Mouse (Mus musculus) embryonic facial prominence, embryonic 12.5 days (tissue): ENCODE measurements around the gene Synm. TPM values are rescaled to one million over a fixed set of nuclear protein-coding genes. Genes with fewer than 3 reads are reported as not detected.

Experiments
- ATAC-seq: fragments of 200-750 bp; cut with Nextera tagmentation; 2 replicates; pipeline ENCODE4 v1.8.0; 2017; ENCODE audit not compliant: insufficient number of reproducible peaks, insufficient read depth, low FRiP score, low TSS enrichment
- H3K27ac ChIP-seq: fragments of 300-500 bp; sonication (generic); 2 replicates; pipeline ENCODE4 v1.5.1; 2016; ENCODE audit warnings: mild to moderate bottlenecking
- H3K27me3 ChIP-seq: fragments of 300-500 bp; sonication (generic); 2 replicates; pipeline ENCODE4 v1.6.1; 2016; ENCODE audit warnings: mild to moderate bottlenecking, moderate library complexity
- H3K36me3 ChIP-seq: fragments of 300-500 bp; sonication (generic); 2 replicates; pipeline ENCODE4 v1.6.1; 2016; ENCODE audit warnings: mild to moderate bottlenecking
- H3K4me1 ChIP-seq: fragments of 300-500 bp; sonication (generic); 2 replicates; pipeline ENCODE4 v1.6.1; 2016
- H3K4me2 ChIP-seq: fragments of 300-500 bp; sonication (generic); replicated peaks from 2 replicates; pipeline ENCODE4 v1.6.1; 2016; ENCODE audit warnings: mild to moderate bottlenecking, moderate library complexity
- H3K4me3 ChIP-seq: fragments of 300-500 bp; sonication (generic); 2 replicates; pipeline ENCODE4 v1.5.1; 2016; ENCODE audit warnings: mild to moderate bottlenecking
- H3K9ac ChIP-seq: fragments of 300-500 bp; sonication (generic); 2 replicates; pipeline ENCODE4 v1.6.1; 2016; ENCODE audit warnings: mild to moderate bottlenecking, moderate library complexity
- H3K9me3 ChIP-seq: fragments of 300-500 bp; sonication (generic); 2 replicates; pipeline ENCODE4 v1.6.1; 2016; ENCODE audit warnings: mild to moderate bottlenecking, moderate library complexity
- WGBS: fragments of 180-500 bp; shearing (Covaris S2); methylation state at CpG from one replicate; pipeline ENCODE4 v1.1.7; 2016; 5-methylcytosine and 5-hydroxymethylcytosine counted together
- polyA plus RNA-seq: library from polyadenylated mRNA; unstranded; fragments of >200 nt; fragmentation: Nextera tagmentation; extraction: Ambion mirVana; gene quantifications from 2 replicates; pipeline ENCODE4 v1.2.1, GENCODE M21; 2016

The Synm gene
- polyA plus RNA-seq, 1 experiment from 2014 or later: 4.5 TPM

DNA sequence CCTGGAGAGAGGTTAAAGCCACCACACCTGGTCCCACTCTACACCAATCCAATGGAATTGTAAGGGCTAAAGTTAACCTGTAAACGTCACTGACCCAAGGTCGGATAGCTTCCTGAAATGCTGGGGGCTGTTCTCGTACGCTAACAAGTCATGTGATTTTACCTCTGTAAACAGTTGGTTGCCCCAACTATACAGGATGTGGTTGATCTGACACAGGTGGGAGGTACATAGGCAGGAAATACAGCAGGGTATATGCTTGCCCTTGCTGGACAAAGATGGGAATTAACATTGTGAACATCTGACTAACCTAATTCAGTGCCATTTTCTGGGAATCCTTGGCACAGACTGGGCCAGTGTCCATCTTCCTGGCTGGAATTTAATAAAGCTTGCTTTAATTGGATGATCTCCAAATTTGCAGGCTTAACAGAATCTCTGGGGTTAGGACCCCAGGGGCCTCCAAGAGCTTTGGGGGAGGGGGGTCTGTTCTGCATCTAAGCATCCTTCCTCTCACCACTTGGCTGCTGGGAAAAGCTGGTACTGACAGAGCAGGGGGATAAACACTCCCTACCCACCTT lies 11.7 kb downstream of the Synm start:
- H3K36me3 ChIP-seq: no peaks in the 10 kb centered on the region
- no peak overlapping the region for H3K9ac ChIP-seq
- peaks cover 17% of the 10 kb centered on the region; the same call in 1 of the 2 replicates for H3K4me1 ChIP-seq
- 76% methylated on average over 4 of the region's 4 CpGs for WGBS
- H3K4me3 ChIP-seq: no peak overlapping the region
- ATAC-seq: no peak
- no peak overlapping the region for H3K4me2 ChIP-seq
- H3K27ac ChIP-seq: no peak overlapping the region
- no peaks in the 10 kb centered on the region for H3K27me3 ChIP-seq
- H3K9me3 ChIP-seq: 0 out of 2 replicates have a peak, but pooled peaks cover 2% of the 10 kb centered on the region

DNA sequence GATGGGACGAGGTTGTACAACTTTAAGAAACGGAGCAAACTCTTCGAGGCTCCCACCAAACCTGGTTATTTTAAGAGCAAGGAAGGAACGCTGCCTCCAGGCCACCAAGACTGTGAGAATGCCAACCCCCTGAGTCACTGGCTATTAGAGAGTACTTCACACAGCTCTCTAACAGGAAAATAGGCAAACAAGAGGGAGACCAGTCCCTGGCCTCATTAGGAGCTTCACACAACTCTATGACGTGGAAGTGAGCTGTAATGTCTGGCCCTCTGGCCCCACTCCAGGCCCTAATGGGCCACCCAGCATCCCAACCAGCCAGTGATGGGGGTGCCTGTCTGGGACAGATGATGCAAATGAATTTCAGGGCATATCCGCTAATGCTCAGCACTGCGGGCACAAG lies 17.8 kb downstream of the Synm start:
- no peak overlapping the region for H3K4me2 ChIP-seq
- 79% methylated on average over 7 of the region's 7 CpGs for WGBS
- peaks cover 4% of the 10 kb centered on the region; the same call in 1 of the 2 replicates for H3K4me1 ChIP-seq
- H3K27ac ChIP-seq: no peak overlapping the region
- H3K36me3 ChIP-seq: no peaks in the 10 kb centered on the region
- no peak for ATAC-seq
- no peak overlapping the region for H3K9ac ChIP-seq
- H3K9me3 ChIP-seq: 0 out of 2 replicates have a peak, but pooled peaks cover 2% of the 10 kb centered on the region
- H3K4me3 ChIP-seq: no peak overlapping the region
- H3K27me3 ChIP-seq: no peaks in the 10 kb centered on the region

DNA sequence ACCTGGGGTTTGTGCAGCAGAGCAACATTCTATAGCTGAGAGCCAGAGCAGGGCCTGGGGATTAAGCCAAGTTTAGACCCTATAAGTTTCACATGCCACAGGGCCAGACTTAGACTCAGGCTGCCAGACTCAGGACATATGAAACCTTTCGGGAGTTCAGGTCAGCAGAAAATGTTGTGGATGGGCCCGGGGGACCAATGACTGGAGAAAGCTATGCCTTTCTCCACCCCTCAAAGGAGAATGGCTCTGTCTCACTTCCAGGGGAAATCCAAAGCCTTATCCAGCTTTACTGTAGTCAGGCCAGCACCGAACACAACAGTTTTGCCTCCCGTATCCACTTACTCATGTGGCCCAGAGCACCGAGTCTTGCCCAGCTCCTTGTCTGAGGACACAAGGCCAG lies 18.7 kb downstream of the Synm start:
- Histone ChIP-seq H3K9ac (no peak overlapping the region), H3K27ac (peak overlapping the region; percentile 26; the same call in 1 of the 2 replicates), H3K36me3 (no peaks in the 10 kb centered on the region), H3K27me3 (no peaks in the 10 kb centered on the region), H3K9me3 (0 out of 2 replicates have a peak, but pooled peaks cover 2% of the 10 kb centered on the region), H3K4me2 (no peak overlapping the region), H3K4me3 (no peak overlapping the region), H3K4me1 (peaks cover 8% of the 10 kb centered on the region; the same call in 1 of the 2 replicates)
- 59% methylated on average over 5 of the region's 5 CpGs for WGBS
- ATAC-seq: no peak

DNA sequence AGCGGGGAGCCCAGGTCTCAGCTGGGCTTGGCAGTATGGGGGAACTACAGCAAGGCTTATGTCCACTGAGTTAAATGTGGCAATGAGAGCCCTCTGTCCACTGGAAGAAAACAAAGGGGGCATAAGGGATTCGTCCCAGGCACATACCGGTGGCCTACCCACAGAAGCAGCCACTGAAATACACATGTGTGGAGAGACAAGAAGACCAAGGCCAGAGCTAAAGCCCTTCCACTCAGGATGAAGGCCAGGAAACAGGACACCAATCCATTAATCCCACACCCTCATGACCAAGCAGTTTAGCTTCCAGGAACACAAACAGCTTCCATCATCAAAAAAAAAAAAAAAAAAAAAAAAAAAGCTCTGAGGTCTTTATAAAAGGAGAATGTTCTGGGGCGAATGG lies 19.2 kb downstream of the Synm start:
- H3K4me1 ChIP-seq: peaks cover 8% of the 10 kb centered on the region; the same call in 1 of the 2 replicates
- ATAC-seq: no peak
- H3K27ac ChIP-seq: 0 out of 2 replicates have a peak overlapping the region, but pooled peaks have one; percentile 12
- H3K9ac ChIP-seq: no peak overlapping the region
- H3K36me3 ChIP-seq: no peaks in the 10 kb centered on the region
- 0 out of 2 replicates have a peak, but pooled peaks cover 2% of the 10 kb centered on the region for H3K9me3 ChIP-seq
- H3K27me3 ChIP-seq: no peaks in the 10 kb centered on the region
- H3K4me2 ChIP-seq: no peak overlapping the region
- WGBS: 77% methylated on average over 4 of the region's 4 CpGs
- H3K4me3 ChIP-seq: no peak overlapping the region

DNA sequence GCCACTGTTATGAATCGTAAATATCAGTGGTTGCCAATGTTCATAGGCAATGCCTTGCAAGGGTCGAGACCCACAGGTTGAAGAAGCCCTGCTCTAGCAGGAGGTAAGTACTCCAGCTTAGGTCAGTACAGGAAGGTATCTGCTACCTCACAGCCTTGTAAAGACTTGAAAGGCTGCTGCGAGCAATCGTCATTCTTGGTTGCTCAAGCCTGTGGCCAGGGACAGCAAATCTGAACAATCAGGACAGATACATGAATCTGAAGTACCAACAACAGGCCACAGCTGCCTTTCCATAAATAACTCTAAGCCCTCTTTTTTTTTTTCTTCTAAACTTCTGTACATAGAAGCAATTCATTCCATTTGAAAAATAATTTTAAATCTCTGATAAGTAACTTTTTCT lies 27.3 kb downstream of the Synm start:
- Histone ChIP-seq H3K4me3 (no peak overlapping the region), H3K9me3 (no peaks in the 10 kb centered on the region), H3K4me1 (0 out of 2 replicates have a peak, but pooled peaks cover 4% of the 10 kb centered on the region), H3K36me3 (peaks cover 21% of the 10 kb centered on the region), H3K27me3 (no peaks in the 10 kb centered on the region), H3K9ac (no peak overlapping the region), H3K27ac (no peak overlapping the region), H3K4me2 (no peak overlapping the region)
- 86% methylated on average over 4 of the region's 4 CpGs for WGBS
- ATAC-seq: no peak

DNA sequence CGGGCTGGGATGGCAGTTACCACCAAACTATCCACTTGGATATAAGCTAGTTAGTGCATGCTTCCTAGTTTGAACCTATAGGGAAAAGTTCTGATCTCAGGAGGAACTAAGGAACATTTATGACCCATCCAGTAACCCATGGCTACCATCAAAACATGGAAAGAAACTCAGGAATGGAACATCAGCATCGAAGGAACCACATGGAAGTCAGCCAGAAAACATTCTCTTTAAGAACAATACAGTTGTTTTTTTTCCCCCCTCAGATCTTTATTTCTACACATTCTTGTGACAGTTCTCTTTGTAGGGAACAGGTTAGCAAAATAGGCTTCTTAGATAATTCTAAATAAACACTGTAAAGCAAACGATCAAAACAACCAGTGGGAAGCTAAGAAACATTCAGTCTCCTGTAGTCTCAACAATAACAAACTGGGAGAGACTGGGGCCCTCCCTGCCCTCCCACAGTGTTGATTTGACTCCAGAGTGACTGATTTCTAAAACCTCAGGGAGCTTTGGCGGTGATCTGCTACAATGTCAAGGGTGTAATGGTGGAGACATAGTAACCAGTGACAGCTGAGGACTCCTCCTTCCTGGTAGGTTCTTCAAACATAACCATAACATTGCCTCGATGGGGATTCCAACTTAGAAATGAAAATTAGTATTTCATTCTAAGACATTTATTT lies 29.0 kb downstream of the Synm start:
- H3K27ac ChIP-seq: no peak overlapping the region
- H3K4me2 ChIP-seq: no peak overlapping the region
- H3K4me3 ChIP-seq: no peak overlapping the region
- 73% methylated on average over 5 of the region's 5 CpGs for WGBS
- no peak for ATAC-seq
- H3K36me3 ChIP-seq: peaks cover 31% of the 10 kb centered on the region
- no peaks in the 10 kb centered on the region for H3K9me3 ChIP-seq
- H3K9ac ChIP-seq: no peak overlapping the region
- H3K27me3 ChIP-seq: no peaks in the 10 kb centered on the region
- H3K4me1 ChIP-seq: no peaks in the 10 kb centered on the region

DNA sequence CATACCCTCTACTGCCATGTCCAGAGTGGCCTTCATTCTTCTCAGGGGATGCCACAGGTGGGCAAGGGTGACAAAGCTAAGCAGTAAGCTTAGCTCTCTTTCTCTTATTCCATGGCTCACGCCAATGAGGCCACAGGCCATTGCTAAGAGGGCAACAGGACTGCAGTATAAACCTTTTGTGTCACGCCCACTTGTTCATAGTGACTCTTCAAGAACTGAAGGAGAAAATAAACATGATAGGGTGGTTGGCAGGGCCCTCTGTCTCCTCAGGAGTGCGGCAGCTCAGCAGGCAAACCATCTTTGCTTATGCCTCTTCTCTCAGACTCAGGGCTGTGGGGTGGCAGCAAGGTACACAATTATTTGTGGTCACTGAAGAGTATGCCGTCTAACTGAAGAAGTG lies 30.7 kb downstream of the Synm start:
- H3K9me3 ChIP-seq: no peaks in the 10 kb centered on the region
- ATAC-seq: no peak
- no peaks in the 10 kb centered on the region for H3K27me3 ChIP-seq
- H3K36me3 ChIP-seq: peaks cover 37% of the 10 kb centered on the region
- no peak overlapping the region; the same call in 1 of the 2 replicates for H3K27ac ChIP-seq
- H3K4me3 ChIP-seq: no peak overlapping the region
- no peaks in the 10 kb centered on the region for H3K4me1 ChIP-seq
- 90% methylated on average over 4 of the region's 4 CpGs for WGBS
- H3K4me2 ChIP-seq: no peak overlapping the region
- no peak overlapping the region for H3K9ac ChIP-seq

DNA sequence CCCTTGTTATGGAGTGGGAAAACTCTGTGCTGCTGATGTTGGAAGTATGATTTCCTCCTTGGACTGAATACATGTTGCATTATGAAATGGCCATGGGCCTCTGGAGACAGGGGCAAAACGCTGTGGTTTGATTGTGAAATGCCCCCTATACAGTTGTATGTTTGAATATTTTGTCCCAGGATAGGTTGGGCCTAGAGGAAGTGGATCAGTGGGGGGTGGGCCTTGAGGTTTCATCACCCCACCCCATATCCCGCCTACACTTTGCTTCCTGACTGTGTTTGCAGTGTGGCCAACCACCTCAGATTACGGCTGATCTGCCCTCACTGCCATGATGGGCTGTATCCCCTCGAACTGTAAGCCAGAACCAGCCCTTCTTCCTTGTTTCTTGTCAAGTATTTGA lies 31.3 kb downstream of the Synm start:
- Histone ChIP-seq H3K9ac (no peak overlapping the region), H3K36me3 (peaks cover 37% of the 10 kb centered on the region), H3K9me3 (no peaks in the 10 kb centered on the region), H3K27ac (no peak overlapping the region), H3K27me3 (no peaks in the 10 kb centered on the region), H3K4me1 (no peaks in the 10 kb centered on the region), H3K4me2 (no peak overlapping the region), H3K4me3 (no peak overlapping the region)
- 88% methylated on average over 4 of the region's 4 CpGs for WGBS
- ATAC-seq: no peak

DNA sequence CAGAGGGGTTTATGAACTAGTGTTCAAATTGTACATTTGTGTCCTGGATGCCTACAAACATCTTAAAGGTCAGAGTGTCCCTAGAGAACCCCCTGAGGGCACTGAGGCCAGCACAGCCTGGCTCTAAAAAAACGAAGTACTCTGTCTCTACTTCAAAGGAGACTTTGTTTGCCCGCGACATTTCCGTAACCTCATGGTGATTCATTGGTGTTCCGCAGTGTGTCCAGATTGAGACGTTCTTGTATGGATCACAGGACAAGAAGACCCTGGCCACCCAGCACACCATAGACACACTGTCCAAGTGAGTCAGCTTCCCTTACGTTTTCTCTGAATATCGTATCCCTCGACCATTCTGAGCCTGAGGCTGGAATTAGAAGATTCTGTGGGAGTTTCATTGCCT lies 34.5 kb downstream of the Synm start:
- no peak overlapping the region for H3K9ac ChIP-seq
- H3K27ac ChIP-seq: no peak overlapping the region
- no peaks in the 10 kb centered on the region for H3K4me1 ChIP-seq
- peaks cover 45% of the 10 kb centered on the region for H3K36me3 ChIP-seq
- H3K4me2 ChIP-seq: no peak overlapping the region
- WGBS: 41% methylated on average over 9 of the region's 9 CpGs
- no peaks in the 10 kb centered on the region for H3K9me3 ChIP-seq
- no peaks in the 10 kb centered on the region for H3K27me3 ChIP-seq
- no peak for ATAC-seq
- no peak overlapping the region for H3K4me3 ChIP-seq

DNA sequence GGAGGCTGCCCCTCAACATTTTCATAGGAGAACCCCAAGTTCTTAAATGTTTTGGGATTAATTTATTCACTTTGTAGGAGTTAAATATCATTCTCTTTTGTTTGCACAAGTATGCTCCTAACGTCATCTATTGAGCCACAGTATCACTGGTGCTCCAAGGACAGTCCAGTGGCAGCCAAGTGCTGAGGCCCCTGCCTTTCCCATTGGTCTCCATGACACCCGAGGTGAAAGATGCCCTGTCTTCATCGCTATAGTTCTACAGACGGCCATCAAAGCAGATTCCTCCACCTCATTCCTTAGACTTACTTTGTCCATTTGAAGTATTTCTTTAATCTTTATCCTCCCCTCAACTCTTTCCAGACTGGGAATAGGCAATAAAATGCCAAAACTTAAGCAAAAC lies 35.0 kb downstream of the Synm start:
- Histone ChIP-seq H3K9ac (no peak overlapping the region), H3K9me3 (no peaks in the 10 kb centered on the region), H3K27ac (no peak overlapping the region), H3K4me2 (no peak overlapping the region), H3K4me3 (no peak overlapping the region), H3K36me3 (peaks cover 50% of the 10 kb centered on the region), H3K4me1 (no peaks in the 10 kb centered on the region), H3K27me3 (no peaks in the 10 kb centered on the region)
- ATAC-seq: no peak
- WGBS: 48% methylated on average over 4 of the region's 4 CpGs

DNA sequence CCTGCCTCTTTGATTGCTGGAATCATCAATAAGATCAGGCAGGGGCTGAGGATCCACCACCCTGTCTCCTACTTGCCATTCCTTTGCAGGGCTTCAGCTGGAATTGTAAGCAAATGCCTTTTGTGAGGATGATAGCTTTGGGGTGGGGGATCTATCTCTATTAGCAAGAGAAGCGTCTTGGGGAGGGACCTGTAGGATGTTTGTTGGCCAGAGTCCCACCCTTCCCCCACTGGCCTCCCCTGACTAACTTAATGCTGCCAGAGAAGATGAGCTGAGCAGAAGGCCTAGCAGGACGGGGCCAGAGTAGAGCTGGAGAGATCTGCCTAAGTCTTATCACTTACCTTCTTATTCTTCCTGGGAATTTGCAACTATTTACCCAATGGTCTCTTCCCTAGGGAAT lies 37.4 kb downstream of the Synm start:
- no peak overlapping the region for H3K27ac ChIP-seq
- no peaks in the 10 kb centered on the region for H3K9me3 ChIP-seq
- no peak overlapping the region for H3K4me2 ChIP-seq
- ATAC-seq: no peak
- no peak overlapping the region for H3K9ac ChIP-seq
- H3K27me3 ChIP-seq: no peaks in the 10 kb centered on the region
- WGBS: 42% methylated on average over 2 of the region's 2 CpGs
- no peak overlapping the region for H3K4me3 ChIP-seq
- H3K36me3 ChIP-seq: peaks cover 45% of the 10 kb centered on the region
- no peaks in the 10 kb centered on the region for H3K4me1 ChIP-seq

DNA sequence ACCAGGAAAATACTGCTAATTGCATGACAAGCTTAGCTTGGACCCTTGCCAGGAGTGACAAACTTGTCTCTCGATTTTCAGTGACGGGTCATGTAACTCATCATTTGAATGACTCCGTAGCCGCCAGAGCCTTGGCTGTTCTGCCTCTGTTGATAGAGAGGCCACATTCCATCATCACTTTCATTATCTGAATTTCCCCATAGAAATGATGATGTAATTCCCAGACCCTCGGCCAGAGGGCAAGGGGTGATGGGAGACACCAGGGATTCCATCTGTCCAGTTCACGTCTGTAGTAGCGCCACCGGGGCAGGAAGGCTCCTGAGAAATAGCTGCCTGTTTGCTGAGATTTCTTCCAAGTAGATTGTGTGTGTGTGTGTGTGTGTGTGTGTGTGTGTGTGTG lies 40.7 kb downstream of the Synm start:
- ATAC-seq: no peak
- Histone ChIP-seq H3K36me3 (peaks cover 48% of the 10 kb centered on the region), H3K27ac (no peak overlapping the region), H3K27me3 (no peaks in the 10 kb centered on the region), H3K4me3 (no peak overlapping the region), H3K4me1 (peaks cover 12% of the 10 kb centered on the region), H3K9ac (no peak overlapping the region), H3K9me3 (no peaks in the 10 kb centered on the region), H3K4me2 (no peak overlapping the region)
- 70% methylated on average over 8 of the region's 8 CpGs for WGBS
